Mouse (Mus musculus) liver, embryonic 16.5 days (tissue): Measurements from ENCODE around the gene Olfr213. TPM values are rescaled to one million over a fixed set of nuclear protein-coding genes. Genes with fewer than 3 reads are reported as not detected.
"Not testable (repeated sequence)": the region's sequence is repeated elsewhere in the genome, so short reads cannot be mapped to it uniquely, and the experiment has no call there.

Experiments used
- ATAC-seq: fragments of 200-750 bp; cut with Nextera tagmentation; 2 replicates; pipeline ENCODE4 v1.8.0; 2017; ENCODE audit warnings: low read depth, mild to moderate bottlenecking, moderate number of reproducible peaks, moderate library complexity
- H3K27ac ChIP-seq: fragments of 300-500 bp; sonication (generic); 2 replicates; pipeline ENCODE4 v1.5.1; 2014; ENCODE audit warnings: mild to moderate bottlenecking, low read length
- H3K27me3 ChIP-seq: fragments of 300-500 bp; sonication (generic); 2 replicates; pipeline ENCODE4 v1.6.1; 2014; ENCODE audit warnings: low read depth, low read length, mixed read lengths; ENCODE audit not compliant: control insufficient read depth, insufficient read depth
- H3K36me3 ChIP-seq: fragments of 300-500 bp; sonication (generic); 2 replicates; pipeline ENCODE4 v1.6.1; 2014; ENCODE audit warnings: mild to moderate bottlenecking; ENCODE audit not compliant: control insufficient read depth, insufficient read depth
- H3K4me1 ChIP-seq: fragments of 300-500 bp; sonication (generic); 2 replicates; pipeline ENCODE4 v1.6.1; 2014; ENCODE audit warnings: low read depth, low read length, mixed read lengths; ENCODE audit not compliant: control insufficient read depth
- H3K4me2 ChIP-seq: fragments of 300-500 bp; sonication (generic); 2 replicates; pipeline ENCODE4 v1.6.1; 2014; ENCODE audit warnings: low read depth, low read length, mixed read lengths
- H3K4me3 ChIP-seq: fragments of 300-500 bp; sonication (generic); 2 replicates; pipeline ENCODE4 v1.5.1; 2014; ENCODE audit warnings: low read depth, mild to moderate bottlenecking, low read length
- H3K9ac ChIP-seq: fragments of 300-500 bp; sonication (generic); 2 replicates; pipeline ENCODE4 v1.6.1; 2014; ENCODE audit warnings: low read depth, low read length
- H3K9me3 ChIP-seq: fragments of 300-500 bp; sonication (generic); replicated peaks from 2 replicates; pipeline ENCODE4 v1.6.1; 2016; ENCODE audit warnings: low read length; ENCODE audit not compliant: control insufficient read depth
- WGBS: fragments of 180-500 bp; shearing (Covaris S2); extraction: QIAGEN DNeasy Blood & Tissue Kit; methylation state at CpG from one replicate; pipeline ENCODE4 v1.1.7; 2014; ENCODE audit not compliant: insufficient replicate concordance; 5-methylcytosine and 5-hydroxymethylcytosine counted together
- polyA plus RNA-seq: library from polyadenylated mRNA; unstranded; fragments of >200 nt; fragmentation: Nextera tagmentation; extraction: Ambion mirVana; gene quantifications from 2 replicates; pipeline ENCODE4 v1.2.1, GENCODE M21; 2015

Gene Olfr213
- not detected in 2 replicates for polyA plus RNA-seq

- ATAC-seq, result no peak
- no peak within 1 kb of the TSS for H3K27ac ChIP-seq
- H3K4me1 ChIP-seq, result no peaks in the 10 kb centered on the region
- H3K9ac ChIP-seq, result no peak within 1 kb of the TSS
- no peaks in the 10 kb centered on the region for H3K36me3 ChIP-seq
- H3K27me3 ChIP-seq, result no peaks in the 10 kb centered on the region
- H3K4me2 ChIP-seq, result no peak within 1 kb of the TSS
- WGBS, result 48% methylated on average over 1 of the region's 1 CpGs
- no peaks in the 10 kb centered on the region for H3K9me3 ChIP-seq
- no peak within 1 kb of the TSS for H3K4me3 ChIP-seq
Measured at GRCm38 (mm10) chr6:116538156-116538555, at the start of gene Olfr213. TSS of gene Olfr213 (plus strand) at chr6:116538456.

DNA sequence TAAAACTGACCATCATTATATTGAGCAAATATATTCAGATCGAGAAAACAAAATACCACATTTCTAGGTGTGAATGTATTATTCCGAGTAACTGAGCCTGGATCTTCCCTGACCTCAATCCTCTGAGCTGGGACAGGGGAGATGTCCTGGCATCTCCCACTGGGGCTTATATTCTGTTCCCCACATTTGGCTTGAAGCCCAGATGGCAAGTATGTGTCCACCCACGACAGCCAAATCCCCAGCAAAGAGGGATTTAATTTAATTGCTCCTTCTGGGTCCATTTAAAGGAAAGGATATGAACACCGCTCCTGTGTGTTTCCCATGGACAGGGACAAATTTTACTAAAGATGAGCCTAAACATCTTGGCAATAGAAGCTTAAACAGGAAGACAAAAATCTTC is 49.5 kb upstream of the Olfr213 start, which contains the start of gene Olfr211:
Gene Olfr211 (plus strand): TSS at position 301 of the 400 bp plus-strand sequence.
- ATAC-seq, result no peak
- Histone ChIP-seq H3K9ac (no peak within 1 kb of the TSS), H3K4me1 (no peaks in the 10 kb centered on the region), H3K36me3 (no peaks in the 10 kb centered on the region), H3K27ac (no peak within 1 kb of the TSS), H3K27me3 (no peaks in the 10 kb centered on the region), H3K4me3 (no peak within 1 kb of the TSS), H3K4me2 (no peak within 1 kb of the TSS), H3K9me3 (no peaks in the 10 kb centered on the region)
- 59% methylated on average over 4 of the region's 4 CpGs for WGBS

- no peaks in the 10 kb centered on the region for H3K27me3 ChIP-seq
- no peak overlapping the region for H3K4me3 ChIP-seq
- H3K36me3 ChIP-seq, result no peaks in the 10 kb centered on the region
- no peaks in the 10 kb centered on the region for H3K9me3 ChIP-seq
- 56% methylated on average over 5 of the region's 5 CpGs for WGBS
- H3K27ac ChIP-seq, result no peak overlapping the region
- ATAC-seq, result no peak
- H3K4me2 ChIP-seq, result no peak overlapping the region
- no peaks in the 10 kb centered on the region for H3K4me1 ChIP-seq
- no peak overlapping the region for H3K9ac ChIP-seq
Measured at GRCm38 (mm10) chr6:116493742-116494141, 44.5 kb upstream of the Olfr213 start.

DNA sequence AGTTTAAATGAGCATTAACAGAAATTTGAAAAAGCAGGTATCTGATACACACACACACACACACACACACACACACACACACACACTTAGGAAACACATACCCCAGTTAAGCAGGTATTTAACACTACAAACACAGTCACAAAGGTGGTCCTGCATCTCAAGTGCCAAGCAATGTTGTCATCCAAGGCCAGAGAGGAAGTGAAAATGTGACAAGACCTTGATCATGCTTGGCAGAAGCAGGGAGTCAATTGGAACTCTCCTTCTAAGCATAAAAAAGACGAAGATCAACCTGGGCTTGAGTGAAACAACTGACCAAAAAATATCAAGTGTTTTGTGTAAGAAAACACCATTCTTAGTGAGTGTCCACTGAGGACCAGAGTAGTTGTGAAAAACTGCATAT is 42.3 kb upstream of the Olfr213 start:
- no peak overlapping the region for H3K27ac ChIP-seq
- no peaks in the 10 kb centered on the region for H3K9me3 ChIP-seq
- H3K4me3 ChIP-seq, result no peak overlapping the region
- 41% methylated on average over 1 of the region's 1 CpGs for WGBS
- no peaks in the 10 kb centered on the region for H3K4me1 ChIP-seq
- no peaks in the 10 kb centered on the region for H3K27me3 ChIP-seq
- no peak overlapping the region for H3K9ac ChIP-seq
- no peaks in the 10 kb centered on the region for H3K36me3 ChIP-seq
- H3K4me2 ChIP-seq, result no peak overlapping the region
- no peak for ATAC-seq

DNA sequence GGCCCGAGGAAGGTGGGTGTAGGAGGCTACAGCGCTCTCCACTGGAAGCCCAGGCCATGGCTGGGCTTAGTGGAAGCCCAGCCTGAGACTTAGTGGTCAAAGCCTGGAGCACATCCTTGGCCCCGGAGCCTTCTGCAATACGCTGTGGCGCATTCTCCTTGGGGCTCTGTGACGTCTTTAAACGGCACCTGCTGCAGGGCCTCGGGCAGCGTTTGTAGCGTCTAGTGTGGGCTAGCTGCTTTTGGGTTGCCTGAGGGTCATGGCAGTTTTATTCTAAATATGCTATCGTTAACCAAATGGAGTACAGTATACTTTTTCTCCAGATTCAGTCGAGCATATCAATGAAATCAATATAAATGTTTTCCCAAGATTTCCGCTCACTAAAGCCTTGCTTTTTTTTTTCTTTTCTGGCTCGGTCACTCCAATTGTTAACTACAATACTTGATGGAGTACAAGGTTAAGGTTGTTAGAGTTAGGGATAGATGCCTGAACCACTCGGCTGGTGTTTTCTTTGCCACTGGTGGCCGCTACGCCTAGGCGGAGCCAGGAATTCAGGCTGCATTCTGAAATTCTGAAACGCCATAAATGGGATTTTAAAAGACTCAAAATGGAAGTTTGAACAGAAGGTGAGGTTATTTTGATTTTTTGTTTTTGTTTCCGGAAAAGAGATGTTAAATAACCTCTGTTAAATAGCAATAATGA is 31.8 kb upstream of the Olfr213 start, which contains the start of gene Olfr212:
Gene Olfr212 (plus strand): TSS at position 215 of the 702 bp plus-strand sequence.
- not testable (repeated sequence) for H3K9me3 ChIP-seq, H3K4me3 ChIP-seq, H3K36me3 ChIP-seq, H3K27ac ChIP-seq, H3K4me2 ChIP-seq, H3K27me3 ChIP-seq, H3K9ac ChIP-seq, H3K4me1 ChIP-seq, ATAC-seq
- WGBS, result 80% methylated on average over 18 of the region's 20 CpGs

DNA sequence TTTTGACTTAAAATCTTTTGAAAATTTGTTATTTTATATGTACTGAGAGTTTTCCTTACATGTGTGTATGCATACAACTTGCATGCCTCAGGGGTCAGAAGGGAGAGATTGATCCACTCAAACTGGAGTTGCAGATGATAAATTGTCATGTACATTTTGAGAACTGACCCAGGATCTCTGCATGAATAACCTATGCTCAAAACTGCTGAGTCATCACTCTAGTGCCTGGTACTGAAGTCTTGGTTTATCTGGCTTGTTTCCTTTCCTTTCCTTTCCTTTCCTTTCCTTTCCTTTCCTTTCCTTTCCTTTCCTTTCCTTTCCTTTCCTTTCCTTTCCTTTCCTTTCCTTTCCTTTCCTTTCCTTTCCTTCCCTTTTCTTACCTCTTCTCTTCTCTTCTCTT is 23.4 kb upstream of the Olfr213 start:
- no peak overlapping the region for H3K4me2 ChIP-seq
- H3K27me3 ChIP-seq, result no peaks in the 10 kb centered on the region
- no peaks in the 10 kb centered on the region for H3K36me3 ChIP-seq
- H3K27ac ChIP-seq, result no peak overlapping the region
- H3K9me3 ChIP-seq, result no peaks in the 10 kb centered on the region
- ATAC-seq, result no peak
- H3K9ac ChIP-seq, result no peak overlapping the region
- no peaks in the 10 kb centered on the region for H3K4me1 ChIP-seq
- H3K4me3 ChIP-seq, result no peak overlapping the region

DNA sequence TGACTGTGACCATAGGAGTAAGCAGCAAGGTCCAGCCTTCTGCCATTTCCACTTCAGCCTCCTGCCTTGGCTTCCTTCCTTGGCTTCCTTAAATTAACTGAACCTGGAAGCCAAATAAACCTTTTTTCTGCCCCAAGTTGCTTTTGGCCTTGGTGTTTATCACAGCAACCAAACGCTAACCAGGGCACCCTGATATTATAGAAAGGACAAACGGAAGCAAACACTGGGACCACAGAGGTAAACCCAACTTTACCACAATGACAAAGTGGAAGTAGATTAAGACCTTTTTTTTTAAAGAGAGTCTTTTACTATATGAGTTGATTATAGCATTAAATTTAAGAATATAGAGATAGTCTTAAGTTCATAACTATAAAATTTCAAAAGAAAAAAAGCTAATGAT is 4.2 kb downstream of the Olfr213 start:
- Histone ChIP-seq H3K36me3 (no peaks in the 10 kb centered on the region), H3K4me3 (no peak overlapping the region), H3K9ac (no peak overlapping the region), H3K4me2 (no peak overlapping the region), H3K4me1 (no peaks in the 10 kb centered on the region), H3K9me3 (no peaks in the 10 kb centered on the region), H3K27me3 (no peaks in the 10 kb centered on the region), H3K27ac (no peak overlapping the region)
- ATAC-seq, result no peak
- WGBS, result 33% methylated on average over 2 of the region's 2 CpGs

DNA sequence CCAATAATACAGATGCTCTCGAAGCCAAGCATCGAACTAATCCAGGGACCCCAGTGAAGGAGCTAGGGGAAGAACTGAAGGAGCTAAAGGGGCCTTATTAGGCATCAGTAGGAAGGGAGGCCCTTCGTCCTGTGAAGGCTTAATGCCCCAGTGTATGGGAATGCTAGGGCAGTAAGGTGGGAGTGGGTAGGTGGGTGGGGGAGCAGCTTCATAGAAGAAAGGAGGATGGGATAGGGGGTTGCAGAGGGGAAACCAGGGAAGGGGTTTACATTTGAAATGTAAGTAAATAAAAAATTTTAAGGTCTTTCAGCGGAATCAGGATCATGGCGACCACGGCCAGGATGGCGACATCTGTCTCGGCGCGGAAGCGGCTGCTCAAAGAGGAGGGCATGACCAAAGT is 12.6 kb downstream of the Olfr213 start, which contains the start of gene Gm5580:
Gene Gm5580 (plus strand): TSS at position 301 of the 400 bp plus-strand sequence.
- H3K4me3 ChIP-seq, H3K9me3 ChIP-seq, H3K27ac ChIP-seq, ATAC-seq, H3K4me2 ChIP-seq, H3K4me1 ChIP-seq, H3K9ac ChIP-seq, H3K27me3 ChIP-seq, H3K36me3 ChIP-seq: not testable (repeated sequence)
- 83% methylated on average over 11 of the region's 11 CpGs for WGBS

GRCm38 (mm10) chr6:116553935-116554334 is 15.7 kb downstream of the Olfr213 start, which contains the start of gene Olfr214:
TSS of gene Olfr214 (plus strand) at chr6:116554235.
- WGBS, result 59% methylated on average over 1 of the region's 1 CpGs
- H3K27me3 ChIP-seq, result no peaks in the 10 kb centered on the region
- no peaks in the 10 kb centered on the region for H3K36me3 ChIP-seq
- no peak within 1 kb of the TSS for H3K27ac ChIP-seq
- no peak for ATAC-seq
- no peak within 1 kb of the TSS for H3K9ac ChIP-seq
- H3K4me3 ChIP-seq, result no peak within 1 kb of the TSS
- no peaks in the 10 kb centered on the region for H3K9me3 ChIP-seq
- H3K4me2 ChIP-seq, result no peak within 1 kb of the TSS
- H3K4me1 ChIP-seq, result no peaks in the 10 kb centered on the region
